Mouse (Mus musculus) stomach, embryonic 14.5 days (tissue): ENCODE measurements around the gene Castor1. TPM values are rescaled to one million over a fixed set of nuclear protein-coding genes. Genes with fewer than 3 reads are reported as not detected.

Experiments used
- ATAC-seq: fragments of 200-750 bp; cut with Nextera tagmentation; 2 replicates; pipeline ENCODE4 v1.8.0; 2017; ENCODE audit warnings: low read depth, moderate TSS enrichment; ENCODE audit not compliant: insufficient number of reproducible peaks, insufficient read depth, low FRiP score
- H3K27ac ChIP-seq: fragments of 300-500 bp; sonication (generic); 2 replicates; pipeline ENCODE4 v1.5.1; 2014; ENCODE audit warnings: mild to moderate bottlenecking, low read length, moderate library complexity, mixed read lengths
- H3K27me3 ChIP-seq: fragments of 300-500 bp; sonication (generic); 2 replicates; pipeline ENCODE4 v1.6.1; 2014; ENCODE audit warnings: low read length, control low read depth, mixed read lengths; ENCODE audit not compliant: control insufficient read depth, insufficient read depth
- H3K36me3 ChIP-seq: fragments of 300-500 bp; sonication (generic); 2 replicates; pipeline ENCODE4 v1.6.1; 2014; ENCODE audit warnings: mild to moderate bottlenecking, control low read depth, low read length, moderate library complexity, mixed read lengths; ENCODE audit not compliant: control insufficient read depth, insufficient read depth
- H3K4me1 ChIP-seq: fragments of 300-500 bp; sonication (generic); 2 replicates; pipeline ENCODE4 v1.6.1; 2014; ENCODE audit warnings: low read length, control low read depth, mixed read lengths; ENCODE audit not compliant: control insufficient read depth, insufficient read depth
- H3K4me2 ChIP-seq: fragments of 300-500 bp; sonication (generic); replicated peaks from 2 replicates; pipeline ENCODE4 v1.6.1; 2014; ENCODE audit warnings: low read depth, low read length, control low read depth
- H3K4me3 ChIP-seq: fragments of 300-500 bp; sonication (generic); 2 replicates; pipeline ENCODE4 v1.5.1; 2014; ENCODE audit warnings: low read depth, low read length, control low read depth
- H3K9ac ChIP-seq: fragments of 300-500 bp; sonication (generic); replicated peaks from 2 replicates; pipeline ENCODE4 v1.6.1; 2014; ENCODE audit warnings: low read depth, mild to moderate bottlenecking, control low read depth, low read length, moderate library complexity, mixed read lengths
- H3K9me3 ChIP-seq: fragments of 300-500 bp; sonication (generic); 2 replicates; pipeline ENCODE4 v1.6.1; 2016; ENCODE audit warnings: low read depth, low read length, control low read depth; ENCODE audit not compliant: control insufficient read depth
- WGBS: fragments of 180-500 bp; shearing (Covaris S2); extraction: QIAGEN DNeasy Blood & Tissue Kit; methylation state at CpG from one replicate; pipeline ENCODE4 v1.1.7; 2014; 5-methylcytosine and 5-hydroxymethylcytosine counted together
- polyA plus RNA-seq: library from polyadenylated mRNA; unstranded; fragments of >200 nt; fragmentation: Nextera tagmentation; extraction: Ambion mirVana; gene quantifications from 2 replicates; pipeline ENCODE4 v1.2.1, GENCODE M21; 2014

The Castor1 gene
- polyA plus RNA-seq, 1 experiment from 2014 or later: 3.3 TPM

- no peaks in the 10 kb centered on the region for H3K27me3 ChIP-seq
- 55% methylated on average over 11 of the region's 11 CpGs for WGBS
- no peak for ATAC-seq
- no peaks in the 10 kb centered on the region for H3K9me3 ChIP-seq
- H3K4me3 ChIP-seq: no peak overlapping the region
- H3K36me3 ChIP-seq: no peaks in the 10 kb centered on the region; the same call in 1 of the 2 replicates
- H3K4me1 ChIP-seq: peaks cover 3% of the 10 kb centered on the region; the same call in 1 of the 2 replicates
- H3K4me2 ChIP-seq: no peak overlapping the region
- H3K27ac ChIP-seq: no peak overlapping the region
- H3K9ac ChIP-seq: no peak overlapping the region
These were observed 15.9 kb upstream of the Castor1 start for GRCm38 (mm10) chr11:4201981-4202700.

GRCm38 (mm10) chr11:4202995-4203704 is 14.9 kb upstream of the Castor1 start:
- Histone ChIP-seq H3K4me3 (no peak overlapping the region), H3K9ac (no peak overlapping the region), H3K4me1 (peaks cover 3% of the 10 kb centered on the region; the same call in 1 of the 2 replicates), H3K27me3 (no peaks in the 10 kb centered on the region), H3K9me3 (no peaks in the 10 kb centered on the region), H3K4me2 (no peak overlapping the region), H3K36me3 (no peaks in the 10 kb centered on the region; the same call in none of the 2 replicates), H3K27ac (no peak overlapping the region; the same call in 1 of the 2 replicates)
- ATAC-seq: no peak
- 79% methylated on average over 12 of the region's 12 CpGs for WGBS

- no peaks in the 10 kb centered on the region for H3K9me3 ChIP-seq
- no peak overlapping the region for H3K9ac ChIP-seq
- peaks cover 2% of the 10 kb centered on the region for H3K36me3 ChIP-seq
- 48% methylated on average over 2 of the region's 2 CpGs for WGBS
- ATAC-seq: no peak
- H3K4me1 ChIP-seq: peaks cover 3% of the 10 kb centered on the region; the same call in 1 of the 2 replicates
- no peak overlapping the region for H3K4me3 ChIP-seq
- no peaks in the 10 kb centered on the region for H3K27me3 ChIP-seq
- no peak overlapping the region; the same call in 1 of the 2 replicates for H3K27ac ChIP-seq
- no peak overlapping the region for H3K4me2 ChIP-seq
These were observed 14.3 kb upstream of the Castor1 start for GRCm38 (mm10) chr11:4203705-4204074.

- H3K9ac ChIP-seq: no peak overlapping the region
- no peaks in the 10 kb centered on the region for H3K27me3 ChIP-seq
- peaks cover 6% of the 10 kb centered on the region for H3K36me3 ChIP-seq
- 85% methylated on average over 5 of the region's 5 CpGs for WGBS
- no peak overlapping the region for H3K4me2 ChIP-seq
- peaks cover 3% of the 10 kb centered on the region; the same call in 1 of the 2 replicates for H3K4me1 ChIP-seq
- H3K9me3 ChIP-seq: no peaks in the 10 kb centered on the region
- no peak overlapping the region for H3K4me3 ChIP-seq
- no peak overlapping the region for H3K27ac ChIP-seq
- no peak for ATAC-seq
These were observed 12.8 kb upstream of the Castor1 start for GRCm38 (mm10) chr11:4205097-4205655.

- no peak overlapping the region for H3K4me2 ChIP-seq
- no peaks in the 10 kb centered on the region for H3K27me3 ChIP-seq
- H3K27ac ChIP-seq: no peak overlapping the region
- H3K4me1 ChIP-seq: peaks cover 3% of the 10 kb centered on the region; the same call in 1 of the 2 replicates
- H3K36me3 ChIP-seq: peaks cover 14% of the 10 kb centered on the region
- H3K4me3 ChIP-seq: no peak overlapping the region
- no peak for ATAC-seq
- H3K9ac ChIP-seq: no peak overlapping the region
- whole genome bisulfite sequencing: 91% methylated on average over 7 of the region's 7 CpGs
- H3K9me3 ChIP-seq: no peaks in the 10 kb centered on the region
These were observed 12.1 kb upstream of the Castor1 start for GRCm38 (mm10) chr11:4205951-4206350.

GRCm38 (mm10) chr11:4206563-4206962 is 11.5 kb upstream of the Castor1 start:
- ATAC-seq: no peak
- no peaks in the 10 kb centered on the region for H3K9me3 ChIP-seq

GRCm38 (mm10) chr11:4207655-4208054 is 10.4 kb upstream of the Castor1 start:
- peaks cover 18% of the 10 kb centered on the region for H3K36me3 ChIP-seq

More at GRCm38 (mm10) chr11:4206563-4206962, 11.5 kb upstream of the Castor1 start:
- H3K27ac ChIP-seq: no peak overlapping the region
- no peak overlapping the region for H3K4me3 ChIP-seq
- H3K4me1 ChIP-seq: peaks cover 3% of the 10 kb centered on the region; the same call in 1 of the 2 replicates
- WGBS: 67% methylated on average over 6 of the region's 6 CpGs
- peaks cover 14% of the 10 kb centered on the region for H3K36me3 ChIP-seq
- no peak overlapping the region for H3K9ac ChIP-seq
- H3K27me3 ChIP-seq: no peaks in the 10 kb centered on the region
- H3K4me2 ChIP-seq: no peak overlapping the region

GRCm38 (mm10) chr11:4209556-4209955 is 8.5 kb upstream of the Castor1 start:
- no peaks in the 10 kb centered on the region for H3K9me3 ChIP-seq
- H3K27ac ChIP-seq: no peak overlapping the region
- no peak overlapping the region for H3K9ac ChIP-seq
- ATAC-seq: no peak
- H3K27me3 ChIP-seq: no peaks in the 10 kb centered on the region
- 75% methylated on average over 5 of the region's 5 CpGs for whole genome bisulfite sequencing
- no peak overlapping the region for H3K4me3 ChIP-seq
- peaks cover 26% of the 10 kb centered on the region for H3K36me3 ChIP-seq
- no peaks in the 10 kb centered on the region for H3K4me1 ChIP-seq
- no peak overlapping the region for H3K4me2 ChIP-seq

More at GRCm38 (mm10) chr11:4207655-4208054, 10.4 kb upstream of the Castor1 start:
- Histone ChIP-seq H3K4me1 (peaks cover 3% of the 10 kb centered on the region; the same call in 1 of the 2 replicates), H3K9ac (no peak overlapping the region), H3K9me3 (no peaks in the 10 kb centered on the region), H3K27ac (no peak overlapping the region), H3K27me3 (no peaks in the 10 kb centered on the region), H3K4me3 (no peak overlapping the region), H3K4me2 (no peak overlapping the region)
- ATAC-seq: no peak
- WGBS: 94% methylated on average over 9 of the region's 9 CpGs
